Mouse (Mus musculus) intestine, postnatal 0 days (tissue): ENCODE data around the gene Alyref2. TPM values are rescaled to one million over a fixed set of nuclear protein-coding genes. Genes with fewer than 3 reads are reported as not detected.

ENCODE experiments used
- ATAC-seq: fragments of 200-750 bp; cut with Nextera tagmentation; 2 replicates; pipeline ENCODE4 v1.8.0; 2017; ENCODE audit warnings: mild to moderate bottlenecking, moderate TSS enrichment, moderate library complexity
- H3K27ac ChIP-seq: fragments of 300-500 bp; sonication (generic); 2 replicates; pipeline ENCODE4 v1.5.1; 2014; ENCODE audit warnings: mild to moderate bottlenecking, low read depth, low read length, moderate library complexity
- H3K27me3 ChIP-seq: fragments of 300-500 bp; sonication (generic); replicated peaks from 2 replicates; pipeline ENCODE4 v1.6.1; 2014; ENCODE audit warnings: low read length, mixed read lengths; ENCODE audit not compliant: control insufficient read depth, insufficient read depth
- H3K36me3 ChIP-seq: fragments of 300-500 bp; sonication (generic); 2 replicates; pipeline ENCODE4 v1.6.1; 2014; ENCODE audit warnings: mild to moderate bottlenecking, moderate library complexity; ENCODE audit not compliant: control insufficient read depth, insufficient read depth
- H3K4me1 ChIP-seq: fragments of 300-500 bp; sonication (generic); replicated peaks from 2 replicates; pipeline ENCODE4 v1.6.1; 2014; ENCODE audit warnings: antibody characterized with exemption, low read length, mixed read lengths; ENCODE audit not compliant: control insufficient read depth, insufficient read depth
- H3K4me2 ChIP-seq: fragments of 300-500 bp; sonication (generic); replicated peaks from 2 replicates; pipeline ENCODE4 v1.6.1; 2014; ENCODE audit warnings: low read depth, mild to moderate bottlenecking, moderate library complexity
- H3K4me3 ChIP-seq: fragments of 300-500 bp; sonication (generic); 2 replicates; pipeline ENCODE4 v1.5.1; 2014; ENCODE audit warnings: low read depth, low read length
- H3K9ac ChIP-seq: fragments of 300-500 bp; sonication (generic); 2 replicates; pipeline ENCODE4 v1.6.1; 2014; ENCODE audit warnings: mild to moderate bottlenecking, low read depth, low read length
- H3K9me3 ChIP-seq: fragments of 300-500 bp; sonication (generic); 2 replicates; pipeline ENCODE4 v1.6.1; 2016; ENCODE audit warnings: mixed run types; ENCODE audit not compliant: control insufficient read depth
- CTCF ChIP-seq: sonication (generic); IDR thresholded peaks from 2 replicates; pipeline ENCODE4 v1.5.1; 2016; ENCODE audit warnings: low read depth, mild to moderate bottlenecking, control low read depth, antibody characterized with exemption, moderate library complexity
- WGBS: fragments of 180-500 bp; shearing (Covaris S2); extraction: QIAGEN DNeasy Blood & Tissue Kit; methylation state at CpG from one replicate; pipeline ENCODE4 v1.1.7; 2014; 5-methylcytosine and 5-hydroxymethylcytosine counted together
- polyA plus RNA-seq: library from polyadenylated mRNA; unstranded; fragments of >200 nt; fragmentation: Nextera tagmentation; extraction: Ambion mirVana; gene quantifications from 2 replicates; pipeline ENCODE4 v1.2.1, GENCODE M21; 2015

Alyref2 gene
- polyA plus RNA-seq, 1 experiment from 2014 or later: 15.4 TPM

DNA sequence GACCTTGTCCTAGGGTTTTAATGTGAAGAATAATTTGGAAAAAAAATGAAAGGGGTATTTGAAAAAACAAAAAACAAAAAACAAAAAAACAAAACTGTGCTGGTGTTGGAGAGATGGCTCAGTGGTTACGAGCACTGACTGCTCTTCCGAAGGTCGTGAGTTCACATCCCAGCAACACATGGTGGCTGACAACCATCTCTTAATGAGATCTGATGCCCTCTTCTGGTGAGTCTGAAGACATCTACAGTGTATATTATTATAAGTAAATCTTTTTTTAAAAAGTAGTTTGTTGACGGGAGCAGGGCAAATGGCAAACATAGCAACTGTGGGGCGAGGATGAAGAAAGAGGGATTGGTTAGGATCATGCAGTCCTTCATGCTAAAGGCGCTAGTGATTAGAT lies 7.9 kb upstream of the Alyref2 start:
- no peak overlapping the region for H3K4me3 ChIP-seq
- H3K4me1 ChIP-seq: no peaks in the 10 kb centered on the region
- H3K4me2 ChIP-seq: no peak overlapping the region
- H3K36me3 ChIP-seq: no peaks in the 10 kb centered on the region
- H3K27me3 ChIP-seq: no peaks in the 10 kb centered on the region
- no peaks in the 10 kb centered on the region for H3K9me3 ChIP-seq
- ATAC-seq: no peak
- no peak for TF ChIP-seq CTCF
- no peak overlapping the region for H3K27ac ChIP-seq
- WGBS: 91% methylated on average over 6 of the region's 6 CpGs
- H3K9ac ChIP-seq: no peak overlapping the region

DNA sequence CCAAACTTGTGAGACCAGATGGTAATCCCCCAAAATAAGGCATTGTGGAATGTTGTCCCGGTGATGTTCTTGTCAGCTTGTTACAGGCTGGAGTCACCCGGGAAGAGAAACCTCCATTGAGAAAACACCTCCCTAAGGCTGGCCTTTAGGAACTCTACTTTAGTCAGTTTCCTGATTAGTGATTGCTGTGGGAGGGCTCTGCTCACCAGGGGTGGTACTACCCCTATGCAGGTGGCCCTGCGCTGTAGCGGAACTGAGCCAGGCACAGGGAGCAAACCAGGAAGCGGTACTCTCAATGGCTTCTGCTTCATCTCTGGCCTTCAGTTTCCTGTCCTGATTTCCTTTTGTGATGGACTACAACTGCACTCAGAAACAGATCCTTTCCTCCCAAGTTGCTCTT lies 3.4 kb upstream of the Alyref2 start:
- no peak for ATAC-seq
- Histone ChIP-seq H3K9ac (no peak overlapping the region), H3K27ac (no peak overlapping the region), H3K36me3 (no peaks in the 10 kb centered on the region), H3K27me3 (no peaks in the 10 kb centered on the region), H3K9me3 (no peaks in the 10 kb centered on the region), H3K4me3 (no peak overlapping the region), H3K4me2 (no peak overlapping the region), H3K4me1 (no peaks in the 10 kb centered on the region; the same call in 1 of the 2 replicates)
- 82% methylated on average over 5 of the region's 5 CpGs for WGBS
- TF ChIP-seq CTCF: no peak

DNA sequence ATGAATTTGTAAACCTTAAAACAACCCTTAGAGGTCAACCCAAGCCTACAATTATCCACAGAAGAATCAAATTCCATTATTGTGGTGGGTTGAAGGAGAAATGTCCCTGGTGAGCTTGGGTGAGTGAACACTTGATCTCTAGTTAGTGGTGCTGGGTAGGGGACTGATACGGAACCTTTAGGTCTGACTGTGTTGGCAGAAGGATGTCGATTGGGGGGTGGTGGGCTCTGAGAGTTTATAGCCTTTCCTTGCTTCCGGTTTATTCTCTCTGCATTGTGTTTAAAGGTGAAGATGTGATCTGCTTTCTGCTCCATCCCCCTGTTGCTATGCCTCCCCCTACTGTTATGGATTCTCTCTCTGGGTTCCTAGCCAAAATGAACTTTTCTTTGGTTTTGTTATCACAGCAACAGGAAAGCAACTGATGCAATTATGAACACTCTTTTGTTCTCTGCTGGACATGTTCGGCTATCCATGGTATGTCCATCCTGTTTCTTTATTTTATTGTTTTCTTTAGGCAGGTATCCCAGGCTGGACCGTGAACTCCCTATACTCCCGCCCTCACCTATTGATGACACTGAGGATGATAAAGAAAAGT lies 2.2 kb upstream of the Alyref2 start:
- no peak overlapping the region for H3K4me2 ChIP-seq
- no peak for TF ChIP-seq CTCF
- H3K9me3 ChIP-seq: no peaks in the 10 kb centered on the region
- H3K27me3 ChIP-seq: no peaks in the 10 kb centered on the region
- no peak for ATAC-seq
- no peaks in the 10 kb centered on the region for H3K36me3 ChIP-seq
- 61% methylated on average over 6 of the region's 6 CpGs for WGBS
- H3K9ac ChIP-seq: no peak overlapping the region
- H3K4me3 ChIP-seq: no peak overlapping the region
- H3K27ac ChIP-seq: no peak overlapping the region
- H3K4me1 ChIP-seq: no peaks in the 10 kb centered on the region; the same call in 1 of the 2 replicates

DNA sequence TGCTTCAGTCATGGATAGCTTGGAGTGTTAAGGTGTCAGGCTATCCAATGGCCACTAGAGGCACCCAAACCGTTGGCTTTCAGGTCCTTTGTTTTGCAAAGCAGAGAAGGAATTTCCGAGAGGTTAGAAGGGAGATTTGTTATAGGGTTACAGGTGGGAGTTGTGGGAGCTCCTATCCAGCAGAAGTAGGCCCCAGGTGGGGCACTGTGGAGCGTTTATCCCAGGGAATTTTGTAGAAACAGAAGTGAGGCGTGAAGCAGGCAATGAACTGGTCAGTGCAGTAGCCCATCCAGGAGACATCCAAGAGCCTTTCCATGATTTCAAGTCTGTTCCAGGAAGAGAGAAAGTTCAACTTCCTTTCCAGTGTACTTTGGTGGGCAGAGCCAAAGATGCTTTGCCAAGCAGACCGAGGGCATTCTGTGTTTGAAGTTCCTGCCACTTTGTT lies 1.6 kb upstream of the Alyref2 start:
- Histone ChIP-seq H3K9ac (0 out of 2 replicates have a peak overlapping the region, but pooled peaks have one; percentile 11), H3K27me3 (no peaks in the 10 kb centered on the region), H3K9me3 (no peaks in the 10 kb centered on the region), H3K36me3 (no peaks in the 10 kb centered on the region), H3K4me3 (peak overlapping the region; percentile 17; the same call in 1 of the 2 replicates), H3K27ac (0 out of 2 replicates have a peak overlapping the region, but pooled peaks have one; percentile 50), H3K4me1 (no peaks in the 10 kb centered on the region; the same call in 1 of the 2 replicates), H3K4me2 (peak overlapping the region; percentile 55)
- peak; percentile 79 for TF ChIP-seq CTCF
- WGBS: 7% methylated on average over 5 of the region's 5 CpGs
- ATAC-seq: no peak

GRCm38 (mm10) chr1:171502388-171503249 lies 659 bp upstream of the Alyref2 start:
- no peaks in the 10 kb centered on the region for H3K36me3 ChIP-seq
- no peaks in the 10 kb centered on the region; the same call in 1 of the 2 replicates for H3K4me1 ChIP-seq
- peak overlapping the region; percentile 63; the same call in 1 of the 2 replicates for H3K4me3 ChIP-seq
- under 1% methylated on average over 14 of the region's 14 CpGs for whole genome bisulfite sequencing
- peak overlapping the region; percentile 97 for H3K27ac ChIP-seq
- peak; percentile 72 for TF ChIP-seq CTCF
- peak overlapping the region; percentile 73 for H3K4me2 ChIP-seq
- no peaks in the 10 kb centered on the region for H3K9me3 ChIP-seq
- no peaks in the 10 kb centered on the region for H3K27me3 ChIP-seq
- ATAC-seq: peak; percentile 81
- H3K9ac ChIP-seq: peak overlapping the region; percentile 76; the same call in 1 of the 2 replicates

DNA sequence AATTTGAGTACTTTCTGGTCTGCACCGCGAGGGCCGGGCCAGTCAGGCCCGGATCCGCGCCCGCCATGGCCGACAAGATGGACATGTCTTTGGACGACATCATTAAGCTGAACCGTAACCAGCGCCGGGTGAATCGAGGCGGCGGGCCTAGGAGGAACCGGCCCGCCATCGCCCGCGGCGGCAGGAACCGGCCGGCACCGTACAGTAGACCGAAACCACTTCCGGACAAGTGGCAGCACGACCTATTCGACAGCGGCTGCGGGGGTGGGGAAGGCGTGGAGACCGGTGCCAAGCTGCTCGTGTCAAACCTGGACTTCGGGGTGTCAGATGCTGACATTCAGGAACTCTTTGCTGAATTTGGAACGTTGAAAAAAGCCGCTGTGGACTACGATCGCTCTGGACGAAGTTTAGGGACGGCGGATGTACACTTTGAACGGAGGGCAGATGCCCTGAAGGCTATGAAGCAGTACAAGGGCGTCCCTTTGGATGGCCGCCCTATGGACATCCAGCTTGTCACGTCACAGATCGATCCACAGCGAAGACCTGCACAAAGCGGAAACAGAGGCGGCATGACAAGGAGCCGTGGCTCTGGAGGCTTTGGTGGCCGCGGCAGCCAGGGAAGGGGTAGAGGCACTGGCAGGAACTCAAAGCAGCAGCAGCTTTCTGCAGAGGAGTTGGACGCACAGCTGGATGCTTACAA lies 464 bp downstream of the Alyref2 start:
- ATAC-seq: peak; percentile 58
- peak overlapping the region; percentile 63 for H3K4me3 ChIP-seq
- no peaks in the 10 kb centered on the region for H3K27me3 ChIP-seq
- H3K9me3 ChIP-seq: no peaks in the 10 kb centered on the region
- H3K4me2 ChIP-seq: peak overlapping the region; percentile 73
- H3K27ac ChIP-seq: peak overlapping the region; percentile 97
- no peak for TF ChIP-seq CTCF
- under 1% methylated on average over 53 of the region's 53 CpGs for WGBS
- no peaks in the 10 kb centered on the region for H3K36me3 ChIP-seq
- H3K9ac ChIP-seq: peak overlapping the region; percentile 76
- H3K4me1 ChIP-seq: no peaks in the 10 kb centered on the region; the same call in 1 of the 2 replicates
